Mouse (Mus musculus): ENCODE measurements around the gene Ddx17.

Gene Ddx17

GRCm38 (mm10) chr15:79546410-79547288 is at the start of gene Ddx17:
Gene Ddx17, minus strand, starts transcription at chr15:79546741.
- peak; percentile 91 to 99 for DNase-seq (ENCODE audit: low read depth in 1 of 2, low spot score in 2 of 2)

GRCm38 (mm10) chr15:79581581-79581980 is 35.0 kb upstream of the Ddx17 start:
- DNase-seq (ENCODE audit: low read depth in 1 of 2, low spot score in 2 of 2), result no peak

GRCm38 (mm10) chr15:79577671-79578426 is 31.3 kb upstream of the Ddx17 start:
- DNase-seq (ENCODE audit: low read depth in 1 of 2, low spot score in 2 of 2), result no peak

DNA sequence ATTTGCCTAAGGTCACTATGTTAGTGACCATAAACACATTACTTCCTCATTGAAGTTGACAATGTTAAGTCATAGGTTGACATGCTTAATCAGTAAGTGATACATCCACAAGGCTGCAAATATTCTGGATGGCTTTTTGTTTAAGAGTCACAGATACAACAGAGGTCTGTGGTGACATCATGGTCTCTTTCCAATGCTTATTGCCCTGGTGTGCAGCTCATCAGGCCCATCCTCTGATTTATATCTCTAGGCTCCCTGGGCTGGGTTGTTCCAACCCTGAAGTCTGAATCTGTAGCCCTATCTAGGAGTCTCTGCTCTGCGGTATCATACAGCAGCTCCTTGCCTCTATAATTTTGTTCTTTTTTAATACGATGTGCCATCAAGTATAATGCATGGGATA is 30.4 kb upstream of the Ddx17 start:
- DNase-seq (ENCODE audit: low read depth in 1 of 2, low spot score in 2 of 2), result no peak

- no peak for DNase-seq (ENCODE audit: low read depth in 1 of 2, low spot score in 2 of 2)
These were observed 29.1 kb upstream of the Ddx17 start for GRCm38 (mm10) chr15:79575543-79576222.

DNA sequence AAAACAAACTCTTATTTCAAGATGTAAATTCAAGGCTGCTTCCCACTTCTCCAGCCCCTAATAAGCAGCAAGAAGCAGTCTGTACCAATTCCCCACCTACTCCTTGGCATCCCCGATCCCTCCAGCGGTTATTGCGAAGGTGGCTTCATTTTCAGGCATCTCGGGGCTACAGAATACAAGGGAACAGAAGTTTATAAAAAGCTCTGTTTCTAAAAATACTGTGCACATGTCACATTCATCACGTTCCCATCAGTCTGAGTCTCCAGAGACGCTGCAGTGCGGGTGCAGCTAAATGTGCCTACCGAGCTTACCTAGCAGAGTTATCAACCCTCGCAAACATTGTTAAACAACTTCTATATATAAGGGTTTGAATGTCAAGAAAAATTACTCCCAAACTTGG is 15.9 kb upstream of the Ddx17 start:
- DNase-seq (ENCODE audit: low read depth in 1 of 2, low spot score in 2 of 2), result no peak

- no peak for DNase-seq (ENCODE audit: low read depth in 1 of 2, low spot score in 2 of 2)
These were observed 13.1 kb upstream of the Ddx17 start for GRCm38 (mm10) chr15:79559649-79560048.

DNA sequence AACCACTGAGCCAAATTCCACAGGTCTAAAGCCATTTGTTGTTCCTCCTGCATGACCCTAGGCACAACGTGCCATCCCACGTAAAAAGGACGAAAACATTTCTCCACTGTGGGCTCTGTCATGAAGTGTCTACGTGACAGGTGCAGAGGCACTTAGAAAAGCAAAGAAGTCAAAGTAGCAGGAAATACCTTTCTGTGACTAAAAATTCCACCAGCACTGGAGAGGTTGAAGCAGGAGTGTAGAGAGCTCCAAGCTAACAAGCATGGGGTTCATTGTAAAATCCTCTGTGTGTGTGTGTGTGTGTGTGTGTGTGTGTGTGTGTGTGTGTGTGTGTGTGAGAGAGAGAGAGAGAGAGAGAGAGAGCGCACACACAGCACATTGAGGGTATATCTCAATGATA is 6.0 kb upstream of the Ddx17 start:
- no peak for DNase-seq (ENCODE audit: low read depth in 1 of 2, low spot score in 2 of 2)

GRCm38 (mm10) chr15:79548226-79548625 is 1.7 kb upstream of the Ddx17 start:
- DNase-seq (ENCODE audit: low read depth in 1 of 2, low spot score in 2 of 2), result no peak

DNA sequence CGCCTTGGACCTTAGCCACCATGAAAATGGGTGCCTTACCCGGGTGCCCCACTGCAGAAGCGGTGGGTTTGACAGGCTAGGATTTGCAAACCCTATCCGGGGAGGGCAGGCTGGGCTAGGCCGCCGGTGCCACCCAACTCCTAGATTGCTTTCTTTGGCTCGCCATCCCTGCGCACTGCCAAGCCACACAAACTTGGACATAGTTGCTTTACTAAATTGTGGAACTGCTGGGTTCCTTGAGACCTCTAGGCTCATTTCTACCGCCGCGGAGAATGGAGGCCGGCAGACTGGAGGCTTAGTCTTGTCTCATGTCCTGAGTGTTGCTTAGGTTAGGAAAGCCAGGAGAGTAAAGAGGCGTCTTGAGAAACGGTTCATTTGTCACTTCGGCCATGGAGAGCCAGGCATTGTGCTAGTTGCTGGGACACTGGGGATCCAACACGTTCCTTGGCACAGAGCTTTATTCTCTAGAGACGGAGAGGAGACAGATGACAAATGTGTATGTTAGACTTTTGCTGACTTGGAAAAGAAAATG is 814 bp upstream of the Ddx17 start:
- DNase-seq (ENCODE audit: low read depth in 1 of 2, low spot score in 2 of 2), result no peak

DNA sequence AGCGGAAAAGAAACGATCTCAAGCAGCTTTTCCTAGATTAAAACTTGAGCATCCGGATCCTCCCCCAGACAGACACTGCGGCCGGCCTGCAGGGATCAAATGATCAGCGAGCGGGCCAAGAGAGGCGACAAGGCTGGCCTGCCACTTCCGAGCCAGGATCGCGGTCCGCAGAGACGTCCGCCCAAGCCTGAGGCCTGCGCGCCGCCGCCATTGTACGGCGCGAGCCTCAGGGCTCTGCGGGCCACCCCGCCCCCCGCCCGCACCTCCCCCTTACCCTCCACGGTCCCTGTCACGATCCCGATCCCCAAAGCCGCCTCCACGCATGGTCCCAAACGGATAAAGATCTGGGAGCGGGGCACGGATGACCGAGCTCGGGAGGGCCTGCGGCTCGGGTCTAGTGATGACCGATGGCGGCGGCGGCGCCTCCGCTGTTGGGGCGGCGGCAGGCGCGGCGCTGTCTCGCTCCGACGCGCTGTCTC is 581 bp downstream of the Ddx17 start:
- DNase-seq (ENCODE audit: low read depth in 1 of 2, low spot score in 2 of 2), result peak; percentile 19 to 53

DNA sequence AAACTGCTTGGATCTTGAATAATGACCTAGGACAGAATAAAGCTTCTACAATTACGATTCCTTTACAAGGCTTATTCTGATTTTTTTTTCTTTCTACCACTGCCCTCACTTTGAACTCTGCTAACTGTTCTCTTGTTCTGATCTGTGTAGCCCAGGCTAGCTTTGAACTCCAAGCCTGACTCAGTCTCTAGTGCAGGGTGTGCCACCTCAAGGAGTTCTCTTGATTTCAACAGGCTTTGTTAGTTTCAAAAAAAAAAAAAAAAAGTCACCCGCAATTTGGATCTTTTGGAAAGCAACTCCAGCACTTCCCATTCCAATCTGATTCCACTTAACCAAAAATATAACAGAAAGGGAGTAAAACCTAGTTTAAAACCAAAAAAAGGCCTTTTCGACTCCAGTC is 1.0 kb downstream of the Ddx17 start:
- DNase-seq (ENCODE audit: low read depth in 1 of 2, low spot score in 2 of 2), result no peak

GRCm38 (mm10) chr15:79543968-79544367 is 2.6 kb downstream of the Ddx17 start:
- DNase-seq (ENCODE audit: low read depth in 1 of 2, low spot score in 2 of 2), result no peak

DNA sequence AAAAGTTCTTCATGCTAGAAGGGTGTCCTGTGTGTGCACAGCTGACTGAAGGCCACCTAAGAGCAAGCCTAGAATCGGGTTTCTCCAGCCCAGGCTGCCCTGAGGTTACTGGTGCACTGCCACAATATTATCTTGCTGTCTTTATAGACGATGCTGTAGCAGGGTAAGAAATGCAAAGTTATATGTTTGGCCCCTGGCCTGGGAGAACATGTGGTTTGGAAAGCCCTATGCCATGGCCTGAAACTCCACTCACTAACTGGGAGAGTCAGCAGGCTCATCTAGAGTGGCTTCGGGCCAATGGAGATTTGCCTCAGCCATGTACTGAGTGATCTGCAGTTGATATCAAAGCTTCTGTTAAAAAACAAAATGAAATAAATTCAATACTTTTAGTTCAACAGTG is 12.7 kb downstream of the Ddx17 start:
- DNase-seq (ENCODE audit: low read depth in 1 of 2, low spot score in 2 of 2), result no peak

- no peak for DNase-seq (ENCODE audit: low read depth in 1 of 2, low spot score in 2 of 2)
These were observed 16.6 kb downstream of the Ddx17 start for GRCm38 (mm10) chr15:79529935-79530334.

DNA sequence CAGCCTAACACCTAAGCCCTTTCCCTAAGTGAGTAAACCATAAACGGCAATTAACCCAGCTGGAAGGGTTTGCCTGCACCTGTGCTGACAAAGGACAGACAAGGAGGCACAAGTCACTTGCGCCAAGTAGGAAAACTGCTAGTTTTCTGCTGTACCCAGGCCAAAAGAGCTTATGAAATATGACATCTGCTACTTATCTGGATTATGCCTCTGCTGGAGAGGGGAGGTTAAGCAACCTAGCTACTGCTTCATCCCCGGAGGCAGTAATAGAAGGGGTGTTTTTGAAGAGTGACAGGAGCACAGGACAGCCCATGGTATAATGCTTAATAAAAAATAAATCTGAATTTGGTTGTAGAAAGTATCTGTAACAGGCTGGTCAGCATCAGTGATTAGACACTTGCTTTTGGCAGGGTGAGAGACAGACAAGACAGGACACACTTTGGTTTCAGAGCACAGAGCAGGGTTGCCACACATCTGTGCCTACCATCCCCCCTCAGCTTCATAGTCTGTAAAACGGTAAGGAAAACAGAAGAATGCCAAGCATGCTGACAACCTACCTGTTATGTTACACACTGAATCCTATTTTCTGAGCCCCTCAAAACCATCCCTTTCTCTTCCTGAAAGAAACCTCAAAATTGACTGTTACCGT is 18.4 kb downstream of the Ddx17 start:
- DNase-seq (ENCODE audit: low read depth in 1 of 2, low spot score in 2 of 2), result no peak

DNA sequence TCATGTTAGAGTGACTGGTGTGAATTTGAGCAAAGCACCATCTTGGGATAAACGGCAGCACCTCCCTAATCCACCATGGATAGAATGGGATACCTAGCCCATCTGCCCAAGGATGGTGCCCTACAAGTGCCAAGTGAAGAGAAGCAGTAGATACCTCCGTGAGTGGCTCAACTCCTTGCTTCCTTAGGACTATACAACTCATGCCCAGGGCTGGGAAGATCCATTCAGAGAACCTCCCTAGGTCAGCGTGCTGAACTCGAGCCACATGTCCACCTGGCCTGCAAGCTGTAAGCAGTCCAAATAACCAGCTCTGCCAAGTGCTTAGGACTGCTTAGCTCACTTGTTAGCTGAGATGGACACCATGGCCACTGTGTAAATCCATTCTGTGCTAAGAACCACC is 19.3 kb downstream of the Ddx17 start:
- DNase-seq (ENCODE audit: low read depth in 1 of 2, low spot score in 2 of 2), result no peak

- no peak for DNase-seq (ENCODE audit: low read depth in 1 of 2, low spot score in 2 of 2)
These were observed 20.4 kb downstream of the Ddx17 start for GRCm38 (mm10) chr15:79525979-79526768.

DNA sequence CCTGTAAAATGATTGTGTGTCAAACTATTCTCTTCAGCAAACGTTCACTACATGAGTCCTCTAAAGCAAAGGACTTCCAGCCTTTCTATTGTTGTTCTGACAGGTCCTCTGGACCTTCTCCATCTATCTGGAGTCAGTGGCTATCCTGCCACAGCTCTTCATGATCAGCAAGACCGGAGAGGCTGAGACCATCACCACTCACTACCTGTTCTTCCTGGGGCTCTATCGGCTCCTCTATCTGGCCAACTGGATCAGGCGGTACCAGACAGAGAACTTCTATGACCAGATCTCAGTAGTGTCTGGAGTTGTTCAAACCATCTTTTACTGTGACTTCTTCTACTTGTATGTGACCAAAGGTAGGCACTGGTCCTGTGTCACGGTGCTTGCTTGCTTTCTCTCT is 21.0 kb downstream of the Ddx17 start:
- no peak for DNase-seq (ENCODE audit: low read depth in 1 of 2, low spot score in 2 of 2)
